Mouse (Mus musculus) T-helper 2 cell (primary cell): ENCODE measurements around the gene Lama2.

Source experiments
- in situ Hi-C: fragments of 300-600 bp; cut with MboI, MseI; formaldehyde crosslinking; loops from one replicate; pipeline ENCODE4 v1.15.1; 2025; ENCODE audit warnings: high pct_unique_total_duplicates

The Lama2 gene

GRCm38 (mm10) chr10:27188630-27189365 lies 430.8 kb downstream of the Lama2 start:
- in situ Hi-C loops, result no loop called here

DNA sequence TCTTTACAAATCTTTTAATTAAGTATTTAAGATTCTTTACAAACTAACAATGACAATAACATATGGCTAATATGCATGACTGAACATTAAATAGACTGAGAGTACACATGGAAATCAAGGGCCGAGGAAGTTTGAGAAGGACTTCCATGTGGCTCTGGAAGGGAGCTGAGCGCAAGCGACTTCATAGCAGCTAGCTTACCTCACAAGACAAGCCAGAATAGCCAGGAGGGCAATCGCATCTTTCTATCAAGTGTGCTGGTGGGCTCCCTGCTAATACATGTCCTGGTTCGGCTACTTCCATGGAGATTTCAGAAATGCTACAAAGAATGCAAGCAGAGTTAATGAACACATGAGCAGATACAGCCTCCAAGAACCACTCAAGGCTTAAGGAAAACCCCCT lies 435.4 kb downstream of the Lama2 start:
- in situ Hi-C loops, result no loop called here

DNA sequence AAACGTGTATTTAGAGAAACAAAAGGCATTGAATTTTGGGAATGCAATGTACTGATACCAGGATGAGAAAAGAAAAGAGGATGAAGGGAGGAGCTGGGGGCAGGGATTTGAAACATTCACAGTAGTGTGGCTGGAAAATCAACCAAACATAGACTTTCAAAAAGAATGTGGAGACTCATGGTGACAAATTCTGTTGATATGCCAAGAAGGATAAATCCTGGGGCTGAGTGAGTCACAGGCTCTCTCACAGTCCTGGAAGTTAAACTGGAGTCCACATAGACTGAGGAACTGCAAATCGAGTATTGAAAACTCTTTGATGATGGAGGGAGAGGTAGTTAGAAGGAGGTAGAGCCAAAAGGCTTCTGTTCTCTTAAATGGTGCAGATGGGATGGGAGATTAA lies 445.3 kb downstream of the Lama2 start:
- in situ Hi-C loops, result no loop called here

DNA sequence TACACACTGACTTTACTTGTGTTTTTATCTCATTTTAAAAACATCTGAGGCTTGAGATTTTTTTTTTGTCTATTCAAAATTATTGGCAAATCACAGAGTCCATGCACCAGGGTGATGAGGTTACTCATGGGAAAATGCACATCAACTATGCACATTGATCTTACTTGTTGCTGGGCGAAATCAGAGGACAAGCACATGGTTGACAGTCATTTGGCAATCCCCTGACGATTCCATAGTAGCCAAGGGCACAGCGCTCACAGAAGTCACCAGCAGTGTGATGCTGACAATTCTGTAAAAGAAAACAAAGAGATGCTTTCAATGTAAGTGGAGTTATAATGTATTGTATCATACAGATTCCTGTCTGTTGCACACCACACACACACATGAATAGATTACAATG lies 454.8 kb downstream of the Lama2 start:
- in situ Hi-C loops, result no loop called here

GRCm38 (mm10) chr10:27162364-27162763 lies 457.2 kb downstream of the Lama2 start:
- in situ Hi-C loops, result no loop called here

DNA sequence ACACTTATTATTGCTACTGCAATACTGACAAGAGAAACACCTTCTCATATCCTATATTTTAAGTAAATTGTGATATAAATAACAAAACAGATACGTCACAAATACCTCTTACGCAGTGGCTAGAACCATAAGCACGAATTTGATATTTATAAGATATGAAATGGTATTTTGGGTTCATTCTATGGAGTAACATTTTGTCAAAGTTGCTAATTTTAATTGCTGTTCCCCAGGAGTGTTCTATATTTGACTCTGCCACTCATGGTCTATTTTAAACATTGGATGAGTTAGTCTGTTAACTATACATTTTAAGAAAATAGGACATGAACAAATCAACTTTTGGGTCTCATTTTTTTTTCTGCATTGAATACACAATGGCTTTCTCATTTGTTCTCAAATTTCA lies 469.3 kb downstream of the Lama2 start:
- in situ Hi-C loops, result no loop called here

DNA sequence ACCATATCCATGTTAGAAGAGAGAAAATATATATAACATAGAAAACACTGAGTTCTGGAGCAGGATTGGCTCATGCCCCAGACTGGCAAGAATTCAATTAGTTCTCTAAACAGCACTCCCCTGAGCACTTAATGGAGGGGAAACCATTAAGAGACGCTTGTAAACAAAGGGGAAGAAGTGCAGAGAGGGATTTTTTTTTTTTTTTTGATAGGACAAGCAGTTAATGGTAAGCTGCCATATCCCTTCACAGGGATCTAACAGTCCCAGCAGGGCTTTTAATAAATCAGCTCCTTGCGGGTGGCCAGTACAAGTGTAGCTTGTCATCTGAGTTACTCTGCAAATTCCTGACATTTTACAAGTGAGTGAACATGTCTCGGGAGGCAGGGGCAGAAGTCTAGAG lies 479.1 kb downstream of the Lama2 start:
- in situ Hi-C loops, result no loop called here

GRCm38 (mm10) chr10:27135768-27136167 lies 483.8 kb downstream of the Lama2 start:
- in situ Hi-C loops, result no loop called here

DNA sequence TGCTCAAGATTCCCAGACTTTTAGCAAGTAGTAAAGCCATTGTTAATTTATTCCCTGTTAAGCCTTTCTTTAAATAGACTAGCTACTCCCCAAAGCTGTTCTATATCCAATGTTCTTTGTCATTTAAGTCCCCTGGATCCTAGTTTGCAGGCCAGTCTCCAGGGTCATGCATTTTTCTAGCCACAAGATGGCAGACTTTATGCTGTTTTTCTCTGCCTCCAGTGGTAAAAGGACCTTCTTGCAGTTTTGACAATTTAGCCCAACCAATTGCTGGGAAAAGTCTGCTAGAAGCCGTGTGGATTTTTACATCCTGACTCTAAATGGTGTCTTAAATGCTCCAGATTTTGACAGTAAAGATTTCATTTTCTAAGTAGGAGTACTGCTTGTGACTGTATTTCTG lies 486.4 kb downstream of the Lama2 start:
- in situ Hi-C loops, result no loop called here

DNA sequence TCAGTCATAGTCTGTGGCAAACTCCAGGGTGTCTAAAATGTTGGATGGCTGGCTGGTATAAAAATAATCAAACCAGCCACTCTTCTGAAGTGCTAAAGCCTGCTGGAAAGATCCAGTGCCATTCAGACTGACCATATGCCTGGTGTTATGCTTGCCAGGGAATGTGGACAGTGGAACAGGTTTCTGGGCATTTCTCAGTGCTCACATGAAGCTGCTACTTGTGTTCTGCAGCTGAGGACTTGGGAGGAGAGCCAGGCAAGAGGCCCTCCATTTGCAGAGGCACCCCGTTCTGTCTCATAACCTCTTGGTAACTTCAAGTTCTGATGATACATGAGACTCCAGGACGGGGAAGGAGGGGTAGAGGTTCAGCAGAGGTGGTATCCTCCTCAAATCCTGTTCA lies 492.1 kb downstream of the Lama2 start:
- in situ Hi-C loops, result no loop called here

- in situ Hi-C loops, result no loop called here
These were observed 495.8 kb downstream of the Lama2 start for GRCm38 (mm10) chr10:27123763-27124162.

- in situ Hi-C loops, result no loop called here
These were observed 501.7 kb downstream of the Lama2 start for GRCm38 (mm10) chr10:27117815-27118214.

GRCm38 (mm10) chr10:27116938-27117647 lies 502.5 kb downstream of the Lama2 start:
- in situ Hi-C loops, result no loop called here

DNA sequence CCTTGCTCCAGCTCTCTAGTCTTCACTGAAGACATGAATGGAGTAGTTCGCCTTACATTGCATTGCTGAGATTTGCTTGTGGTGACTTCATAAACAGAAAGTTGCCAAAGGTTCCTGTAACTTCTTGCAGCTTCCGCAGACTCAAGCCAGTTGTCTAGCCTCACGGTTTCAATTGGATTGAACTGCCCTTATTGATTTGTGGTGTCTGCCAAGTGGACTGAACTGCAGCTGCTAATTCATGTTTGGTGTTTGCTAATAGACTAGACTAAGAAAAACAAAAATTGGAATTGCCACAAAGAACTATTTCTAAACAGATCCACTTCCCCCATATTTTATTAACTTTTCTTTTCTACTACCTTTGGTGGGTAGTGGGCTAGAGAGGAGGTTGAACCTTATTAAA lies 505.4 kb downstream of the Lama2 start:
- in situ Hi-C loops, result no loop called here

- in situ Hi-C loops, result no loop called here
These were observed 515.7 kb downstream of the Lama2 start for GRCm38 (mm10) chr10:27103811-27104210.

DNA sequence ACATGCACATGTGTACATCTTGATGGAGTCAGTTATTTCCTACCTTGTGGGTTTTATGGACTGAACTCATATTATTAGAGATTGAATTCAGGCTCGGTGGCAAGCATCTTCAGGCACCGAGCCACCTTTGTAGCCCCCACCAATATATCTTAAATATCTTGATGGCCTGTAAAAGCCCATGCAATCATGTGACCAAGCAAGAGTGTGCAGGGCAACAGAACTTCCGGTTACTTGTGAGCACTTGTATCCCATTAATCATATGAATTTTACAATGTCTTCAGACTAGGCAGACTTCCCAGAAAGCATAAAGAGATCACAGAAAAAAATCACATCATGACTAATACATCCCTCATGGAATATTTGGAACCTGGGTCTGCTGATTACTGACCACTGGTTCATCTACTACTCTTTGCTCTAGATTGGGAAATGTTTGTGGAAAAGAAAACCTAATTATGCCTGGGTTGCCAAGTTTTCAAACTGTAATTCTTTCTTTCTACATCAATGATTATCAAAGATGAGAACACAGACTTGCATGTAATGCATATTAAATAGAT lies 517.7 kb downstream of the Lama2 start:
- in situ Hi-C loops, result no loop called here

DNA sequence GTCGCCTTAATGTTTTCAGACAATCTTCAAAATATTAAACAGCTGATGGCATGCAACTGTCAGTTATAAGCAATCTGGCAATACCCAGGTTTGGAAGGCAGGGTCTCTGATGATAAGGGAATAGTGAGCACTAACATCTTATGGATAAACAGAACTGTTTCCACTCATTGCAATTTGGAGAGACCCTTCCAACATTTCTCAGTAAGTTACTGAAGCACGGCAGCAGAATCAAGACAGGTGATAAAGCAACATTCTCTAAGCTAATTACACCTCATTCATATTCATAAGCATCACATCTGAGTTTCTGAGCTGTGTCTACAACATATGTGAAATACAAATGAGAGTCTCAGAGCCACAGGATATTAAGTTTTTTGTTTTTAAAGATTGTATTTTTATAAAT lies 542.4 kb downstream of the Lama2 start:
- in situ Hi-C loops, result no loop called here

- in situ Hi-C loops, result no loop called here
These were observed 550.6 kb downstream of the Lama2 start for GRCm38 (mm10) chr10:27068794-27069435.

DNA sequence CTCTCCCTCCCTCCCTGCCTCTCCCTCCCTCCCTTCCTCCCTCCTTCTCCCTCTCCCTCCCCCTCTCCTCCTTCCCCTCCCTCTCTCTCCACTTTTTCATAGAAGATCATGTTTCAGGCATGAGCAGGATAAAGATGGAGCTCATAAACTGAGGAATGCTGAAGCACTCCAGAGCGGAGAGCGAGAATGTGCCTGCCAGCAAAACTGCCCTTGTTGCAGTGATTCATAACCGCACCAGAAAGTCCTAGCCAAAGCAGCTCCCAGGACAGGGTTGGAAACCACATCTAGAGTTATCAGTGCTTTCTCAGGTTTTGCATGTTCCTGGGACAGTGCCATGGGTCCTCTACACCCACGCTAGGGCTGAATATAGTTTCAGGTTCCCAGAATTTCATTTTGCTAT lies 555.9 kb downstream of the Lama2 start:
- in situ Hi-C loops, result no loop called here

DNA sequence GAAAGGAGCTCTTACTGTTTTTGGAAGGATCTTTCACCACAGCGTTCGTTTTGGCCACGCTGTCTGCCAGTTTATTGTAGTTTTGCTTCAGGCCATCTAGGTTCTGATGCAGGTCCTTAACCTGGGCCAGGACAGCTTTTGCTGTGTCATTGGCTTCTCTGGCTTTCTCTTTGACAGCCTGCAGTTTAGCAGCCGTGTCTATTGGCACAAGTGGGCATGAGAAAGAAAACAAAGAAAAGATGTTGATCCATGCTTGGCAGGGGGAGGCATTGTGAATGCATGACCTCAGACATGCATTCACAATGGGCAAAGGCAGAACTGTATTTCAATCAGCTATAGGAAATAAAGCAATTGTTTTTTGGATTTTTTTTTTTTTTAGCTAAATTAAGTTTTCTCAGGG lies 565.1 kb downstream of the Lama2 start:
- in situ Hi-C loops, result no loop called here

DNA sequence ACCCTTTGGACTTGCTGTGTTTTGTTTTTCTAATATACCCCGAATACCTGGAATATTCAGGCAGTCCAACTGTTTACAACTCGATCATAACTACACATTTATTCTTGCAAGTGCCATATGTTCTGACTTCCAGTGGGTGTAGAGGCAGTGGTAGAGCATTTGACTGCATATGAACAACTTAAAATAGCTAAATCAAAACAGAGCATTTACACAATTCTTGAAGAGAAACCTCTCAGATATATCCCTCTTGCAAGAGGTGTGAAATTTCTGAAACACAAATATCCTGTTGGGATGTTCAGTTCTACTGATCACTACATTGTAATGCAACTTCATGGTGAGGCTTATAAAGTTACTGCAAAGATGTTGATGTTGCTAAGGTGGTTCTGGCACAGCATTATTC lies 572.4 kb downstream of the Lama2 start:
- in situ Hi-C loops, result no loop called here

DNA sequence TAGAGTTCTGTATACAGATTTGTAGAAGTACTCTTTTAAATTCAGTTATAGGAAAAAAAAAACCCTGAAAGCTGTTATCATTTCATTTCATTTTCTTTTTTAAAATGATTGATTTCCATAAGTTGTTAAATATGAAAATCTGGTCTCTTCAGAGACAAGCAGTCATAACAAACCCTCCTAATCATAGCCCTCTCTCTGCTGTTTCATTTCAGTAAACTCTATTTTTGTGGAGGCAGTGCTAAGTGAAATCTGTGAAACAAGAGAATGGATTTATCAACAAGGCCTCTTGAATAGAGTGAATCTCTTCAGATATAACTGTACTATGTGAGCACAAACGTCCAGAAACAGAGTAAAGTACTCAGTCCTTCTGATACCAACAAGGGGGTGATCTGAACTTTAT lies 577.7 kb downstream of the Lama2 start:
- in situ Hi-C loops, result no loop called here

GRCm38 (mm10) chr10:27022707-27023106 lies 596.9 kb downstream of the Lama2 start:
- in situ Hi-C loops, result no loop called here
